Mouse (Mus musculus) gastrocnemius, adult 18-20 months (tissue): ENCODE measurements at regions not wholly inside any gene's neighbourhood (a gene's known extent, or its start where the extent isn't known, plus 50 kb on each side); places are given as distances from the start of the nearest gene placed in this dataset.

Experiments
- DNase-seq: peaks from one replicate; pipeline ENCODE4 v3.0.0; 2021; ENCODE audit warnings: low spot score

- DNase-seq: no peak
Observed at GRCm38 (mm10) chr13:57282816-57283215, 387.0 kb upstream of the Trpc7 start.

GRCm38 (mm10) chr13:57281941-57282710 is 386.3 kb upstream of the Trpc7 start:
- DNase-seq: no peak

GRCm38 (mm10) chr13:57281504-57281903 is 385.7 kb upstream of the Trpc7 start:
- DNase-seq: no peak

GRCm38 (mm10) chr13:57278580-57278979 is 382.8 kb upstream of the Trpc7 start:
- DNase-seq: no peak

GRCm38 (mm10) chr13:57277076-57277475 is 381.3 kb upstream of the Trpc7 start:
- no peak for DNase-seq

GRCm38 (mm10) chr13:57275871-57276270 is 380.1 kb upstream of the Trpc7 start:
- no peak for DNase-seq

- no peak for DNase-seq
Observed at GRCm38 (mm10) chr13:57273593-57273992, 377.8 kb upstream of the Trpc7 start.

GRCm38 (mm10) chr13:57269614-57270013 is 373.8 kb upstream of the Trpc7 start:
- no peak for DNase-seq

- peak; percentile 54 for DNase-seq
Observed at GRCm38 (mm10) chr13:57259920-57260319, 364.1 kb upstream of the Trpc7 start.

GRCm38 (mm10) chr13:57259474-57259873 is 363.7 kb upstream of the Trpc7 start:
- DNase-seq: no peak

- DNase-seq: no peak
Observed at GRCm38 (mm10) chr13:57255920-57256319, 360.1 kb upstream of the Trpc7 start.

- DNase-seq: no peak
Observed at GRCm38 (mm10) chr13:57249851-57250250, 354.1 kb upstream of the Trpc7 start.

- no peak for DNase-seq
Observed at GRCm38 (mm10) chr13:57249401-57249800, 353.6 kb upstream of the Trpc7 start.

GRCm38 (mm10) chr13:57246238-57246963 is 350.6 kb upstream of the Trpc7 start:
- DNase-seq: no peak

GRCm38 (mm10) chr13:57236917-57237316 is 341.1 kb upstream of the Trpc7 start:
- no peak for DNase-seq

- no peak for DNase-seq
Observed at GRCm38 (mm10) chr13:57236211-57236610, 340.4 kb upstream of the Trpc7 start.

GRCm38 (mm10) chr13:57232906-57233305 is 337.1 kb upstream of the Trpc7 start:
- DNase-seq: no peak

GRCm38 (mm10) chr13:57231666-57232065 is 335.9 kb upstream of the Trpc7 start:
- no peak for DNase-seq

GRCm38 (mm10) chr13:57230253-57230652 is 334.5 kb upstream of the Trpc7 start:
- DNase-seq: no peak

- peak; percentile 8 for DNase-seq
Observed at GRCm38 (mm10) chr13:57221092-57221491, 325.3 kb upstream of the Trpc7 start.

- DNase-seq: no peak
Observed at GRCm38 (mm10) chr13:57216161-57216560, 320.4 kb upstream of the Trpc7 start.

- DNase-seq: no peak
Observed at GRCm38 (mm10) chr13:57212251-57212650, 316.5 kb upstream of the Trpc7 start.

- DNase-seq: no peak
Observed at GRCm38 (mm10) chr13:57191195-57191594, 295.4 kb upstream of the Trpc7 start.
